Mouse (Mus musculus) gastrocnemius, postnatal 10 days (tissue): Measurements from ENCODE around the gene Dclre1c. TPM values are rescaled to one million over a fixed set of nuclear protein-coding genes. Genes with fewer than 3 reads are reported as not detected.
"Not testable (repeated sequence)": the region's sequence is repeated elsewhere in the genome, so short reads cannot be mapped to it uniquely, and the experiment has no call there.

Source experiments
- DNase-seq: peaks from one replicate; pipeline ENCODE4 v3.0.0; 2021; ENCODE audit warnings: mixed read lengths
- long read RNA-seq, 2 experiments: library from polyadenylated mRNA; stranded (forward); transcript quantifications; one replicate each; pipeline ENCODE4 v2.0.0; 2021
- total RNA-seq, 2 experiments: library from RNA; stranded (reverse); gene quantifications; 2 replicates each; pipeline ENCODE4 v1.2.3; 2021

Gene Dclre1c
- 1 to 10 TPM; 2.9 to 4.5 TPM for total RNA-seq
- long read RNA-seq, experiment 1, partial matches to known transcripts, result 0 of 2 reads
- long read RNA-seq, experiment 1, other reads (novel, unspliced or antisense), result 1 of 2 reads
- long read RNA-seq, experiment 2, result 0 reads

DNA sequence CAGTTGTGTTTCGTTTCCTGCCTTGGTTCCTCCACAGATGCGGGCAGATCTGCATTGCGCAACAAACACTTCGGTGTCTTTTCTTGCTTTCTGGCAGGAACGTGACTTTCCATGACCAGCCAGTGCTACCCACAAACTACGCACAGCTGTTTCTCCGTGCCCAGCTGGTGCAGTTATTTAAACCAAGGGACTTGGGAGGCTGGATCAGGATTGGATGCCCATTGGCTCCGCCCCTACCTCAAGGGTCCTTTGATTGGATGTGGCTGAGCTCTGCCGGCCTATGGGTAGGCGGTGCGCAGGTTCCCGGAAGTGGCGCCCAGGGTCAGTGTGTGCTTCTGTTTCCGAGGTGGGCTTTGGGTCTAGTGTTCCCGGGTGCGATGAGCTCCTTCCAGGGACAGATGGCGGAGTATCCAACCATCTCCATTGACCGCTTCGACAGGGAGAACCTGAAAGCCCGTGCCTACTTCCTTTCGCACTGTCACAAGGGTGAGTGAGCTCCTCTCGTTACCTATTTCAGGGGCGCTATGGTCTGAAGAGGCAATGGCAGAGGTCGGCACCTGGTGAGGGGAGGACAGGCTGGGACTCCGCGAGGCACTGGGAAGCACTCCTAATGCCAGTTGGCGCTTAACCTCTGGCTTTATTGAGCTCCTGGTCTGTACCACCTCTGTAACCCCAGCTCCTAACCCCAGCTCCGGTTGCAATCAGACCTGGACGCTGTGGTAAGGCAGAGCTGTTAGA lies at the start of gene Dclre1c:
Gene Dclre1c, plus strand, starts transcription at position 291 of the 738 bp plus-strand sequence.
- DNase-seq, result peak; percentile 79

GRCm38 (mm10) chr2:3387105-3387860 lies 36.6 kb upstream of the Dclre1c start:
- no peak for DNase-seq

GRCm38 (mm10) chr2:3391945-3392344 lies 32.0 kb upstream of the Dclre1c start:
- no peak for DNase-seq

DNA sequence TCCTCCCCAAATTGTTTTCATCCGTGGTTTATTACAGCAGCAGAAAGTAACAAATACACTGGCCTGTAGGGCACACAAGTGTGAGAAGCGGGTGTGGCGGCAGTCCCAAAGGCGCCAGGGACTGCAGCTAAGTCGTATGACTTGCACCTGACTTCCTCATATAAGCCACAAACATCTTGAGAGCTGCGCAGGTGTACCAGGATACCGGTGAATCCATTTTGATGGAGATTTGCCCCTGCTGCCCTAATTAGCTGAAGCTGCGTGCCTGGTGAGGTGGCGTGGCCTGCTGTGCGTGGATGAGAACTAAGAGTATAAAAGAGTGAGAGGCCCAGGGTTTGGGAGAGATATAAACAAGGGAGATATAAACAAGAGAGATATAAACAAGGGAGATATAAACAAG lies 26.8 kb upstream of the Dclre1c start, which contains the start of gene Olah:
Gene Olah, minus strand, starts transcription at position 101 of the 400 bp plus-strand sequence.
- not testable (repeated sequence) for DNase-seq

- DNase-seq, result no peak
These were observed 17.9 kb upstream of the Dclre1c start for GRCm38 (mm10) chr2:3405981-3406380.

DNA sequence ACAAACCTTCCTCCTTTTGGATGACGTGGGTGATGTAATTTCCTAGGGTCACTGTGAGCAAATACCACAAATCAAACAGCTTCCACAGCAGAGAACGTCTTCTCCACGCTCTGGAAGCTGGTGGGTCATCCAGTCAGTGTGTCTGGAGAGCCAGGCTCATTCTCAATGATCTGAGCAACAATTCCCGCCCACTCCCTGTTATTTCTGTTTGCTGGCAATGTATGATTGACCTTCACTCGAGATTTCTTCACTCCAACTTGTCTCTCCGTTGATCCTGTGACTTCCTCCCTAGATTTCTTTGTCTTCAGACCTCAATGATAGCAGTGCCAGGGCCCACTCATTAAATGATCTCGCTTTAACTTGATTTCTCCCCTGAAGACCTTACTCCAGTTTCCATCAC lies 16.2 kb upstream of the Dclre1c start:
- DNase-seq, result no peak

DNA sequence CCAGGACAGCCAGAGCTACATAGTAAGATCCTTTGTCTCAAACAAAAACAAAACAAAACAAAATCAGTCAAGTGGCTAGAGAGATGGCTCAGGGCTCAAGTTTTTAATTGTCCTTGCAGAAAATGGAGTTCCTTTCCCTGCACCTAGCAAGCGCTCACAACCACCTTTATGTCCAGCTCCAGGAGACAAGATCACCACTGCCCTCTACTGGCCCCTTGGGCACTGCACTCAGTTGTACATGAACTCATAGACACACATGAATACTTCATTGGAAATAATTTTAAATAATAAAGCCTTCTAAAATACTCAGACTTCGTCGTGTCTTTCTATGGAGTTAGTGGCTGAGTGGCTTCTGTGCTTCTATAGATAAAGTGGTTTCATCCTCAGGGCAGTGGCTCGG lies 9.7 kb upstream of the Dclre1c start:
- peak; percentile 58 for DNase-seq

GRCm38 (mm10) chr2:3415676-3416075 lies 8.3 kb upstream of the Dclre1c start:
- no peak for DNase-seq

DNA sequence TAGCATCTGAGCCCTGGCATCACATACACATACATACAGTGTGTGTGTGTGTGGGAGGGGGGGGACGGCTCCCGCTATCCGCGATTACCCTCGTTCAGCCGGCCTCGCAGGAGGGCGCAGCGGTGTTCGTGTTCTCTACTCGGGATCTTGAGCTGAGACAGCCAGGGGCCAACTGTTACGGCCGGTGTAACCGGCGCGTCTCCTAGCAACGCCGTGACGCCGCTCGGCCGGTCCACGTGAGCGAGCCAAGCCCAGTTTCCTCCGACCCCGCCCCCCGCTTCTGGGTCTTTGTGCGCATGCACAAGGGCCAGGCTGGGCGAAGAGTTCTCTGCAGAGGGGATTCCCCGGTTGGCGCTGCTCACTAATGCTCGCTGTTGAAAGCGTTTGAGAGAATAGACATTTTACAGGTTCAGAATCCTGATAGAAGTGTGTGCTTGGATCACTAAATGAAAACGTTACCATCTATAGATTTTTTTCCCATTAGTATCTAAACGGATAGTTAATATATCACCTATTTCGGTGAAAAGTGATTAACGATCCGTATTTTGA lies 5.0 kb upstream of the Dclre1c start:
- DNase-seq, result peak; percentile 93

DNA sequence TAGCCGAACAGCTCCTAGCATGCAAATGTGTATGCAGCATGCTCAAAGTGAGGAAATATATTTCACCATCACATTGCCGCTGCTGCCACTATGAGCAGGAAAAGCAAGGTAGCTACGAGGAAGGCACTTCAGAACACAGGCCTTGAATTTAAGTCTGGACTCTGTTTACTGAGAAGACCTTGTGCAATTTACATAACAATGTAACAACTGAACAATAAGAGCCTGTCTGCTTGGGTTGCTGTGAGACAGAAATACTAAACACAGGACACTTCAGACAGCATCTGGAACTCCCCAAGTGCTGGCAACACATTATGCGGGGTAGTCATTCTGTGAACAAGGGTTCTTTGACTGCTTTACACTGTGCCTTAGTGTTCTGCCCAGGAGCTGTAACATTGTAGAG lies 3.8 kb upstream of the Dclre1c start:
- no peak for DNase-seq

DNA sequence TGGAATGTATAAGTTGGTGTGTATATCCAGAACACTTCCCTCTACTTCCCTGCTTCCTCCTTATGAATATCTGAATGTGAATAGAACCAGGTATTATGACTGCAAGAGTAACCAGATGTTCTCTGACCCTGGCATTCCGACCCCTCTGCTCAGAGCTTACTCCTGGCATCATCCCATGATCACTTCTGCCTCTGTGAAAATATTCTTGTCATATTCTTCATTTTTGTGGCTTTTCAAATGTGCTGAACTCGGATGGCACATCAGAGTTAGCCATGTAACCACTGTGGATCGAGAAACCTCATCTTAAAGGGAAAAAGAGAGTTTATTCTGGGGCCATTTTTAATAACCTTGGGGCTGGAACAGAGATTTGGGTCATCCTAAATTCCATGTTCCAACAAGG lies 1.4 kb upstream of the Dclre1c start, which contains the start of gene Meig1:
Gene Meig1, minus strand, starts transcription at position 101 of the 400 bp plus-strand sequence.
- DNase-seq, result no peak

- no peak for DNase-seq
These were observed 614 bp downstream of the Dclre1c start for GRCm38 (mm10) chr2:3424579-3424910.

DNA sequence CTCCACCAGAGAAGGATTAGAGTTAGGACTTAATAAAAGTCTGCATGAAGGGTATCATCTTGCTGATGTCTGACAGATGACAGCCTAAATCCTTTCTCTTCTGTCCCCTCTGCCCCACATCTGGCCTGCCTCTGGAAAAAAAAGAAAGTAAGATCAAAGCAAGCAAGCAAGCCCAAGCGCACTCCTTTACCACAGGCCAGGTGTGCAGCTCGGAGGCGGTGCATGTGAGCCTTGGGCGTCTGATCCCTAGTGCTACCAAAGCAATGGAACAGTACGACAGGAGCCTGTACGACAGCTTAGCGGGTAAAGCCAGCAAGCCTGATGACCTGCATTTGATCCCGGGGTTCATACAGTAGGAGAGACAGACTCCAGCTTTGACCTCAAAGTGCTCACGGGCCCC lies 7.0 kb downstream of the Dclre1c start:
- no peak for DNase-seq

DNA sequence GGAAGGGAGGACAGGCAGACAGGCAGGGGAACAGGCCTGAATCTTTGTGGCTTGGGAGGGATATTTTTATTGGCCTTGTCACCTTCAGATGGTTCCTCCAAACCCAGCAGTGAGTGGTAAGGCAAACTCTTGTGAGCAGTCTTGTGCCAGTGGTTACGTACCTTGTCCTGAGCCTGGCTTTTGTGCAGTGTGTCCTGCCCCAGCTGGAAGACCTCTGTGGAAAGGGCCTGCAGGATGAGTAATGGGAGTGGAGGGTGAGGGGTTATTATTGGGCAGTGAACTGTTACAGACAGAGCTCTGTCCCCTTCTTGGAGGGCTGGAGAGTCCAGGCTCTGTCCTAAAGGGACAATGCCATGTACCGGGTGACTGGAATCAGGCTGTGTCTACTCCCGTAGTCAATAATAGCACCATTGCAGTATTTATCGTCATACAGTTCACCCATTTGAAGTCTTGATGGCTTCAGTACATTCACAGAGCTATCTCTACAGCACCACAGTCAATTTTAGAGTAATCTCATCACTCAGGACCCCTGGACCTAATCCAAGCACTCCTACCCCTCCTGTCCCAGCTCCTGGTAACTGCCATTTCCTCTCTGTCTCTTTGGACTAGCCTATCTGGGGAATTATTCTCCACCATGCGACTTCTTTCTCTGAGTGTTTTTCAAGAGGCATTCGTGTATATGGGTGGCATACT lies 11.6 kb downstream of the Dclre1c start:
- no peak for DNase-seq

DNA sequence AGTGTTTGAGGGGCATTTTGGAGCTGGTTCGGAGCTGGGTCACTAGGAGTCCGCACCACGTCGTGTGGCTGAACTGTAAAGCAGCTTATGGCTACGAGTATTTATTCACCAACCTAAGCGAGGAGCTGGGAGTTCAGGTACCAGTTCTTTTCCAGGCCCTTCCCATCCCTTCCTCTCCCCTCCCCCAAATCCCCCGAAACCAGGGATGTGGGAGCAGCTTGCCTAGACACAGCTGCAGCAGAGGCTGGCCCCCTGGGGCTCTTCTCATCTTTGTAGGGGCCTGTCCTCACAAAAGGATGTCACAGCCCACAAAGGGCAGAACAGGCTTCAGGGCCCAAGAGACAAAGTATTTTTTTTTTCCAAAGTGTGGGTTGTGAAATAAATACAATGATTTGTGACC lies 14.0 kb downstream of the Dclre1c start:
- no peak for DNase-seq

DNA sequence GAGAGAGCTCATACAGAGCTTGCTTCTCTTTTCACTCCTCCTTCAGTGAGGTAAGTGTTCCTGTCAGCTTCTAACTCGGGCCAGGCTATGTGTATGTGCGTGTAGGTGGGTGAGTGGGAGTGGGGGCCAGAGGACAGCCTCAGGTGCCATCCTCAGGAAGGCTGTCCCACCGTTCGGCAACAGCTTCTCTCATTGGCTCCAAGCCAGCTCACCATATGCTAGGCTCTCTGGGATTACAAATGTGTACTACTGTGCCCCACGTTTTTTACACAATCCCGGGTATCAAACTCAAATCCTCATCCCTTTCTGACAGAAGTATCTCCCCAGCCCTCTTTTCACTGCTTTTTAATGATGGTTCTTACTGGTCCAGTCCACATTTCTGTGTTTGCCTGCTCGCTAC lies 20.3 kb downstream of the Dclre1c start:
- DNase-seq, result no peak

- no peak for DNase-seq
These were observed 22.1 kb downstream of the Dclre1c start for GRCm38 (mm10) chr2:3445984-3446383.

DNA sequence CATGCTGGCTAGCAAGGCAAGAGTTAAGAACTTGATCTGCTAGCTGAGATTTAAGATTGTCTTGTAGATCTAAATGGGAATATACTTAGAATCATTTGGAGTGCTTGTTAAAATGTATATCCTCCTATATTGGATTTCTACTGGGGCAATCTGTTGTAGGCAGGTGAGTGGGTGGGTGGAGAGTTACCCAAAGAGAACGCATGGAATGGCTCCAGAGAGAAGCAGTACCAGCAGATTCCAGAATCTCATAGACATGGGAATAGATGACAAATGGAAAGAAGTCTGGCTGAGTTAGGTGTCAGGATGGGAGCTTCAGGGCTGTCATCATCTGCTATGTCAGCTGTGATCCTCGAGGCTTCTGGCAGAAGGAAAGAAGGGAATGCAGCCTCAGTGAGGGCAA lies 25.5 kb downstream of the Dclre1c start:
- no peak for DNase-seq

GRCm38 (mm10) chr2:3453096-3453495 lies 29.2 kb downstream of the Dclre1c start:
- DNase-seq, result no peak

DNA sequence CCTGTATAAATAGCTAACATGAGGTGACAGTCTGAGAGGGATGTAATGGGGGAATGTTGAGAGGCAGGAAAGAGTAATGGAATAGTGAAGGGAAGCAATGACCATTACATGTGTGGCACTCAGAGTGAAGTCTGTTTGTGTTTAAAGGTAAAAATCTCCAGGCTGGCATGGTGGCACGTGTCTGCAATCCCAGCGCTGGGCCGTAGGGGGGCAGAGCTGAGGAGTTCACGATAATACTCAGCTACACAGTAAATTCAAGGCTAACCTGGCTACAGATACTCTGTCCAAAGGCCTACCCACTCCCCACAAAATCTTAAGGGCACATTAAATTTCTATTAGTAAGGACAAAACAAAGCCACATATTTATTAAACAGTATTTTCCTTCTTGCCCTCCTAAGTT lies 32.7 kb downstream of the Dclre1c start:
- no peak for DNase-seq

- no peak for DNase-seq
These were observed 50.0 kb downstream of the Dclre1c start for GRCm38 (mm10) chr2:3473891-3474290.

DNA sequence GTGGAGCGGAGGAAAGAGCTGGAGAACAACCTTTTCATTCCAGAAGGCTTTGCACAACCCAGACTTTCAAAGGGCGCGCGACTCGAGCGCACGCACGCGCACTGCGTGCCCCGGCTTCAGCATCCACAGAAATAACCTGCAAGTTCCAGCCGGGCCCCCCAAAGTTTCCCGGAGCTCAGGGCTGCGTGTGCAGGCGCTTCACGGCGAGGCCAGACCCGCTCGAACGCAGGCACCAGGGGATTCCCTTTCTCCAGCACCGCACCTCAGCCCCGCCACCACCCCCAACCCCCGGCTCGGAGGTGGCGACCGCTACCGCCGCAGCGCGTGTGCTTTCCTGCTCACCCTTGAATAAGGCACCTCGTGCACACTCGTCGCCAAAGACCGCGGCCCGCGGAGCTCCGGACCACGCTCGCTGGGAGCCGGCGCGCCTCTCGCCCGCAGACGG lies 50.5 kb downstream of the Dclre1c start:
- DNase-seq, result peak; percentile 54
